Mouse (Mus musculus): Measurements from ENCODE around the gene 2010106E10Rik. TPM values are rescaled to one million over a fixed set of nuclear protein-coding genes. Genes with fewer than 3 reads are reported as not detected.

2010106E10Rik gene
- polyA plus RNA-seq, 1 experiment from 2014 or later, result not detected

Other genes with a start within 250 kb of the 2010106E10Rik start
- gene Apool, start 183.9 kb upstream of the 2010106E10Rik start, polyA plus RNA-seq (2014; fragmentation: Nextera tagmentation; extraction: Ambion mirVana), result 15.0 and 22.8 TPM in 2 replicates
- not detected in 2 replicates for gene Satl1, start 88.5 kb upstream of the 2010106E10Rik start, polyA plus RNA-seq (2014; fragmentation: Nextera tagmentation; extraction: Ambion mirVana)
- gene Zfp711, start 105.3 kb downstream of the 2010106E10Rik start, polyA plus RNA-seq (2014; fragmentation: Nextera tagmentation; extraction: Ambion mirVana), result 34.0 and 39.2 TPM in 2 replicates
- 0.24 and 0.28 TPM in 2 replicates for gene Pof1b, start 203.4 kb downstream of the 2010106E10Rik start, polyA plus RNA-seq (2014; fragmentation: Nextera tagmentation; extraction: Ambion mirVana)